ENCODE assay signal across 25 mouse cellular contexts in genomic region chr12:38577141-38577540, GRCm38 (mm10).
"Had no signal": no experiment of that assay in that cellular context is flagged by ENCODE, and none has a peak within 500 bp of the region (broad histone marks: within the 10 kb centered on the region; RNA-seq: fewer than 3 reads in every experiment).

No protein-coding gene starts in this region.

- H3K27me3 ChIP-seq: heart, embryonic 12.5 days; hindbrain, embryonic 12.5 days; hindbrain, embryonic 15.5 days; intestine, embryonic 15.5 days; limb, embryonic 13.5 days; liver, embryonic 13.5 days had no signal

- H3K4me3 ChIP-seq: gastrocnemius, adult 2 months; heart, embryonic 10.5 days; heart, embryonic 12.5 days; hindbrain, embryonic 10.5 days; hindbrain, embryonic 12.5 days; hindbrain, embryonic 15.5 days; intestine, embryonic 15.5 days; layer of hippocampus, adult 2 months; left cerebral cortex, adult 2 months; limb, embryonic 13.5 days; liver, embryonic 13.5 days had no signal

- ATAC-seq: inflammation-experienced regulatory T-cells, adult 6 months; intestine, embryonic 15.5 days; intestine, postnatal 0 days had no signal

- H3K4me2 ChIP-seq: heart, embryonic 12.5 days; hindbrain, embryonic 12.5 days; hindbrain, embryonic 15.5 days; intestine, embryonic 15.5 days; limb, embryonic 13.5 days; liver, embryonic 11.5 days; liver, embryonic 13.5 days had no signal

- H3K9me3 ChIP-seq: heart, embryonic 10.5 days; heart, embryonic 12.5 days; hindbrain, embryonic 10.5 days; hindbrain, embryonic 12.5 days; hindbrain, embryonic 15.5 days; intestine, embryonic 15.5 days; limb, embryonic 13.5 days; liver, embryonic 13.5 days had no signal

- H3K4me1 ChIP-seq: heart, embryonic 10.5 days; heart, embryonic 12.5 days; hindbrain, embryonic 10.5 days; hindbrain, embryonic 15.5 days; intestine, embryonic 15.5 days; limb, embryonic 13.5 days; liver, embryonic 13.5 days had no signal

- H3K27ac ChIP-seq: gastrocnemius, adult 2 months; heart, embryonic 10.5 days; hindbrain, embryonic 10.5 days; hindbrain, embryonic 12.5 days; hindbrain, embryonic 15.5 days; intestine, embryonic 15.5 days; layer of hippocampus, adult 2 months; left cerebral cortex, adult 2 months; limb, embryonic 13.5 days; liver, embryonic 13.5 days had no signal

- H3K9ac ChIP-seq: heart, embryonic 12.5 days; hindbrain, embryonic 12.5 days; hindbrain, embryonic 15.5 days; intestine, embryonic 15.5 days; limb, embryonic 13.5 days; liver, embryonic 13.5 days had no signal

- DNase-seq: gastrocnemius, adult 2 months; gastrocnemius, postnatal 10 days; gastrocnemius, postnatal 25 days; heart, adult 18-20 months; heart, postnatal 10 days; heart, postnatal 4 days; kidney, adult 18-20 months; kidney, adult 8-10 months; kidney, postnatal 10 days; kidney, postnatal 25 days; kidney, postnatal 4 days; liver; liver, embryonic 13.5 days had no signal

- H3K36me3 ChIP-seq: heart, embryonic 10.5 days; heart, embryonic 12.5 days; hindbrain, embryonic 10.5 days; hindbrain, embryonic 12.5 days; hindbrain, embryonic 15.5 days; intestine, embryonic 15.5 days; limb, embryonic 13.5 days; liver, embryonic 13.5 days had no signal
